ENCODE assay signal across 11 mouse cellular contexts in the genomic region with DNA sequence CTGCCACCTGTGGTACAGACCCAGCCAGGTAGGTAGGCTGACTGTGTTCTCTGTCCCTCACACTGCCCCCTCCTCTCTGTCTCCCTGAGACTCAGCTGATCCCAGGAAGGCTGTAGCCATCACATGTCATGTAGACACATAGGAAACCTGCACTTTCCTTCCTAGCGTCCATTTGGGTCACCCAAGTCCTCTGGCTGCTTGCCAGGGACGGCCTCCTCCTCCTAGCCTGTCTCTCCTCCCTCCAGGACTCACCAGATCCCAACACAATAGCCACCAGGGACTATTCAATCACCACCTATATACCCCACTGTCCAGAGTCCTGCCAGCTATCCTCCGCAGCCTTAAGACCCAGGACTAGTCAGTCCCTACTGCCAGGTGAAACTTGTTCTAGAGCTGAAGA.
"Had no signal": no experiment of that assay in that cellular context is flagged by ENCODE, and none has a peak within 500 bp of the region (broad histone marks: within the 10 kb centered on the region; RNA-seq: fewer than 3 reads in every experiment).

No protein-coding gene starts in this region.

- DNase-seq: kidney, adult 11 months; kidney, adult 9 months; layer of hippocampus, adult 9-11 months; liver; lung, adult 18-20 months; lung, postnatal 14 days; right cerebral cortex, adult 18-20 months; right cerebral cortex, postnatal 14 days; right cerebral cortex, postnatal 4 days; thymus, adult 2 months; thymus, postnatal 14 days had no signal
